Mouse (Mus musculus): ENCODE results near the gene Spata45.

GRCm38 (mm10) chr1:191055533-191055873, 19.1 kb downstream of the Spata45 start:
- TF ChIP-seq POLR2A (IDR thresholded peaks at IDR 0.05; ENCODE audit: control insufficient read depth, low read depth, low read length) (no peak), CTCF (IDR thresholded peaks at IDR 0.05; ENCODE audit: control insufficient read depth, insufficient read depth, insufficient replicate concordance, low read depth, low read length) (no peak)
